17 mouse cellular contexts compared by ENCODE assay signal in genomic region chr11:85697468-85697867, GRCm38 (mm10).
DNase-seq lines count a peak whose midpoint lies in the region; ATAC-seq and TF ChIP-seq lines count a peak whose summit lies in the region.
"Had no signal": no experiment of that assay in that cellular context is flagged by ENCODE, and none has a peak within 500 bp of the region (broad histone marks: within the 10 kb centered on the region; RNA-seq: fewer than 3 reads in every experiment).

No protein-coding gene starts in this region.

- H3K4me3 ChIP-seq in kidney, adult 2 months (ENCODE audit: insufficient read depth, low read depth, low read length), result no peak overlapping the region
- H3K4me3 ChIP-seq: heart, embryonic 15.5 days; hindbrain, embryonic 12.5 days; limb, embryonic 12.5 days; midbrain, embryonic 13.5 days had no signal

- H3K27me3 ChIP-seq in kidney, adult 2 months (replicated peaks; ENCODE audit: control insufficient read depth, insufficient read depth, low read length), result no peaks in the 10 kb centered on the region
- H3K27me3 ChIP-seq: heart, embryonic 15.5 days had no signal

- DNase-seq in kidney, adult 2 months, result no peak
- DNase-seq in kidney, postnatal 10 days, result no peak
- DNase-seq in spleen, postnatal 36 days (ENCODE audit: low spot score in 2 of 2), result peak; percentile 33 to 36
- DNase-seq in spleen, postnatal 4 days (ENCODE audit: low spot score in 2 of 2), result no peak
- DNase-seq in urinary bladder, postnatal 25 days (ENCODE audit: low spot score), result no peak
- no peak for DNase-seq in thymus, postnatal 14 days
- DNase-seq: adrenal gland, postnatal 14 days; cerebellum, adult 9-10 months; heart, adult 11 months; kidney, postnatal 4 days; liver, postnatal 0 days had no signal

- peak overlapping the region; percentile 27; the same call in 1 of the 2 replicates for H3K27ac ChIP-seq in kidney, adult 2 months (ENCODE audit: insufficient read depth, low read depth, low read length)
- H3K27ac ChIP-seq: heart, embryonic 15.5 days; hindbrain, embryonic 12.5 days; midbrain, embryonic 13.5 days had no signal

- peaks cover 31% of the 10 kb centered on the region for H3K4me1 ChIP-seq in kidney, adult 2 months (ENCODE audit: control insufficient read depth, insufficient read depth, low read length)

- H3K36me3 ChIP-seq in kidney, adult 2 months (ENCODE audit: control insufficient read depth, insufficient read depth, low read length), result no peaks in the 10 kb centered on the region
- H3K36me3 ChIP-seq: heart, embryonic 15.5 days; hindbrain, embryonic 12.5 days; limb, embryonic 12.5 days; midbrain, embryonic 13.5 days had no signal

- 84% methylated on average over 4 of the region's 4 CpGs for WGBS in kidney, adult 2 months

- no peak for TF ChIP-seq POLR2A in kidney, adult 2 months (IDR thresholded peaks at IDR 0.05; ENCODE audit: low read depth, low read length)

- peak; percentile 97 for ATAC-seq in megakaryocyte, adult 5-6 weeks (ENCODE audit: poor library complexity, severe bottlenecking)
- ATAC-seq in inflammation-experienced regulatory T-cells, adult 6 months, result no peak
- ATAC-seq: liver, postnatal 0 days; midbrain, embryonic 13.5 days had no signal

- TF ChIP-seq CTCF in kidney, adult 2 months (conservative IDR thresholded peaks at IDR 0.05; ENCODE audit: insufficient read depth, insufficient read length, low read depth, low read length), result no peak

Comparison
In these comparisons a context has a peak if more than half of its experiments do, and no peak if none do; other contexts are left out.
1. DNase-seq: peak in spleen, postnatal 36 days (2 of 2); none in kidney, adult 2 months (single experiment), kidney, postnatal 10 days (single experiment), spleen, postnatal 4 days (0 of 2), urinary bladder, postnatal 25 days (single experiment) and thymus, postnatal 14 days (single experiment).